14 mouse cellular contexts compared by ENCODE assay signal in genomic region chr4:68801923-68802855, GRCm38 (mm10).
A peak's percentile ranks its signal among the peaks of the same experiment; 100 is the strongest.
DNase-seq lines count a peak whose midpoint lies in the region; ATAC-seq and TF ChIP-seq lines count a peak whose summit lies in the region.
"Had no signal": no experiment of that assay in that cellular context is flagged by ENCODE, and none has a peak within 500 bp of the region (broad histone marks: within the 10 kb centered on the region; RNA-seq: fewer than 3 reads in every experiment).

No protein-coding gene starts in this region.

- no peaks in the 10 kb centered on the region for H3K9me3 ChIP-seq in forebrain, postnatal 0 days (ENCODE audit: low read length)
- no peaks in the 10 kb centered on the region for H3K9me3 ChIP-seq in forebrain, embryonic 14.5 days (replicated peaks; ENCODE audit: control insufficient read depth, low read length)
- H3K9me3 ChIP-seq in liver, embryonic 11.5 days (ENCODE audit: control insufficient read depth, low read length), result no peaks in the 10 kb centered on the region
- H3K9me3 ChIP-seq: liver, embryonic 12.5 days had no signal

- no peaks in the 10 kb centered on the region for H3K4me1 ChIP-seq in forebrain, postnatal 0 days (ENCODE audit: insufficient read depth)
- no peaks in the 10 kb centered on the region for H3K4me1 ChIP-seq in forebrain, embryonic 14.5 days (ENCODE audit: control insufficient read depth, insufficient read depth, low read length)
- no peaks in the 10 kb centered on the region for H3K4me1 ChIP-seq in liver, embryonic 11.5 days (replicated peaks; ENCODE audit: control insufficient read depth, insufficient read depth, low read length)
- H3K4me1 ChIP-seq: liver, embryonic 12.5 days had no signal

- 0 out of 2 replicates have a peak overlapping the region, but pooled peaks have one; percentile 35 for H3K27ac ChIP-seq in forebrain, postnatal 0 days (ENCODE audit: low read depth, low read length)
- no peak overlapping the region for H3K27ac ChIP-seq in forebrain, embryonic 14.5 days (ENCODE audit: low read depth, low read length)
- H3K27ac ChIP-seq in liver, embryonic 11.5 days (ENCODE audit: low read depth, low read length), result no peak overlapping the region
- H3K27ac ChIP-seq: liver, embryonic 12.5 days had no signal

- 67% methylated on average over 6 of the region's 6 CpGs for WGBS in forebrain, postnatal 0 days
- WGBS in forebrain, embryonic 14.5 days, result 86% methylated on average over 6 of the region's 6 CpGs
- WGBS in liver, embryonic 11.5 days, result 76% methylated on average over 6 of the region's 6 CpGs

- no peak for TF ChIP-seq CTCF in forebrain, postnatal 0 days (IDR thresholded peaks at IDR 0.05; ENCODE audit: low read depth)

- ATAC-seq in forebrain, postnatal 0 days, result peak; percentile 62; the same call in 1 of the 2 replicates
- ATAC-seq in forebrain, embryonic 14.5 days, result no peak
- no peak for ATAC-seq in liver, embryonic 11.5 days (replicated peaks; ENCODE audit: low FRiP score)
- ATAC-seq: liver, embryonic 12.5 days; Patski had no signal

- no peak for DNase-seq in forebrain, postnatal 0 days
- DNase-seq in forebrain, embryonic 14.5 days (ENCODE audit: low spot score), result no peak
- DNase-seq in left cerebral cortex, adult 11 months (ENCODE audit: low spot score), result peak; percentile 38
- DNase-seq in left cerebral cortex, postnatal 4 days, result no peak
- DNase-seq in right cerebral cortex, adult 18-20 months, result peak; percentile 53
- no peak for DNase-seq in right cerebral cortex, postnatal 4 days
- peak; percentile 20 for DNase-seq in right cerebral cortex, postnatal 25 days
- no peak for DNase-seq in liver, embryonic 11.5 days (ENCODE audit: low spot score)
- DNase-seq: cerebellum, adult 8-10 months; heart, postnatal 36 days; kidney, adult 11 months; kidney, postnatal 14 days had no signal

- H3K27me3 ChIP-seq in forebrain, postnatal 0 days (ENCODE audit: insufficient read depth, low read length), result no peaks in the 10 kb centered on the region
- no peaks in the 10 kb centered on the region for H3K27me3 ChIP-seq in forebrain, embryonic 14.5 days (replicated peaks; ENCODE audit: control insufficient read depth, insufficient read depth, low read length)
- H3K27me3 ChIP-seq in liver, embryonic 11.5 days (replicated peaks; ENCODE audit: control insufficient read depth, insufficient read depth, low read length), result no peaks in the 10 kb centered on the region
- H3K27me3 ChIP-seq: liver, embryonic 12.5 days; Patski had no signal

- H3K4me3 ChIP-seq in forebrain, postnatal 0 days (ENCODE audit: low read depth, low read length), result no peak overlapping the region
- no peak overlapping the region for H3K4me3 ChIP-seq in forebrain, embryonic 14.5 days (ENCODE audit: low read depth, low read length)
- no peak overlapping the region for H3K4me3 ChIP-seq in liver, embryonic 11.5 days (ENCODE audit: low read depth, low read length)
- H3K4me3 ChIP-seq: liver, embryonic 12.5 days had no signal

- H3K36me3 ChIP-seq in forebrain, postnatal 0 days (ENCODE audit: insufficient read depth), result no peaks in the 10 kb centered on the region
- no peaks in the 10 kb centered on the region for H3K36me3 ChIP-seq in forebrain, embryonic 14.5 days (ENCODE audit: control insufficient read depth, insufficient read depth, low read length)
- H3K36me3 ChIP-seq in liver, embryonic 11.5 days (ENCODE audit: control insufficient read depth, insufficient read depth, low read length), result no peaks in the 10 kb centered on the region
- H3K36me3 ChIP-seq: liver, embryonic 12.5 days had no signal

- H3K4me2 ChIP-seq in forebrain, postnatal 0 days (ENCODE audit: low read depth), result no peak overlapping the region
- H3K4me2 ChIP-seq in forebrain, embryonic 14.5 days (ENCODE audit: low read length), result no peak overlapping the region
- no peak overlapping the region for H3K4me2 ChIP-seq in liver, embryonic 11.5 days
- H3K4me2 ChIP-seq: liver, embryonic 12.5 days had no signal

- H3K9ac ChIP-seq in forebrain, postnatal 0 days, result no peak overlapping the region
- H3K9ac ChIP-seq in forebrain, embryonic 14.5 days (ENCODE audit: low read length), result no peak overlapping the region
- no peak overlapping the region for H3K9ac ChIP-seq in liver, embryonic 11.5 days (ENCODE audit: low read depth, low read length)
- H3K9ac ChIP-seq: liver, embryonic 12.5 days had no signal

- intact Hi-C loops in left cerebral cortex, postnatal 4 days (cut with DNase I), result no loop called here

Comparison
In these comparisons a context has a peak if more than half of its experiments do, and no peak if none do; other contexts are left out.
1. DNase-seq: peak in left cerebral cortex, adult 11 months (single experiment), right cerebral cortex, adult 18-20 months (single experiment) and right cerebral cortex, postnatal 25 days (single experiment); none in forebrain, postnatal 0 days (single experiment), forebrain, embryonic 14.5 days (single experiment), left cerebral cortex, postnatal 4 days (single experiment), right cerebral cortex, postnatal 4 days (single experiment) and liver, embryonic 11.5 days (single experiment).